Mouse (Mus musculus): ENCODE results near the gene Fbxl8. TPM values are rescaled to one million over a fixed set of nuclear protein-coding genes. Genes with fewer than 3 reads are reported as not detected.

The Fbxl8 gene
- total RNA-seq, 1 experiment from 2014 or later = not detected

DNA sequence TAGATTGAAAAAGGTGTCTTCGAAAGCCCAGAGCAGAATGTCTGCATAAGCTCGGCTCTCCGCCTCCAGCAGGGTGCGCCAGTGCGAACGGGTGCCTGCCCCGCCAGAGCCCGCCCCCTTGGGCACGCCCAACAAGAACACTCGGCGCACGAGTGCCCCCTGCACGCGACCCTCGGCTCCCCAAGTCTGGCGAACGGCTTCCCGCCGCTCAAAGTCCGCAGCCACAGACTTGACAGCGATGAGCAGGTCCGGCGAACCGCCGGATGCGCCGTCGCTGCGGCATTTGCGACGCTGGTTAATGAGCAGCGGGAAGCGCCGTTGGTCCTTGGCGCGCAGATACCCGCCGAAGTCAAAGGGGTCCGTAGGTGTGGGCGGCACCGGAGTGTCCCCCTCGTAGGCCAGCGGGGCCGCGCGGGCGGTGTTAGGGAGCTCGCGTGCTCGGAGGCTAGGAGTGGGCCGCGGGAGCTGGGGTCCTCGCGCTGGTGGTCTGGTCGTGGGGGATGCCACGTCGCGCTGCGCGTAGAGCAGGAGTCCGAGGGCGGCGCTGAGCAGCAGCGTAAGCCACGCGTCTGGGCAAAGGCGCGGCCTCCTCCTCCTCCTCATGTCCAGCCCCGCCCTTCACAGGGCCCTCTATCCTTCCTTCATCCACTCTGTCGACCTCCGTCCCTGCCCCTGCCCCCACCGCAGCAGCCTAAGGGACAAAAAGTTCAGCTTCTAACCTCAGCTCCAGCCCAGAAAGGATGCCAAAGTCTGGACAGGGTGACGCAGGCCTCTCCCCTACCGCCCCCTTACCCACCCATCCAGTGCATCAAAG, 10.1 kb upstream of the Fbxl8 start:
- peak; percentile 44; the same call in 1 of the 2 replicates for ATAC-seq (replicated peaks; ENCODE audit: insufficient number of reproducible peaks, low FRiP score, low TSS enrichment, poor library complexity, severe bottlenecking)

DNA sequence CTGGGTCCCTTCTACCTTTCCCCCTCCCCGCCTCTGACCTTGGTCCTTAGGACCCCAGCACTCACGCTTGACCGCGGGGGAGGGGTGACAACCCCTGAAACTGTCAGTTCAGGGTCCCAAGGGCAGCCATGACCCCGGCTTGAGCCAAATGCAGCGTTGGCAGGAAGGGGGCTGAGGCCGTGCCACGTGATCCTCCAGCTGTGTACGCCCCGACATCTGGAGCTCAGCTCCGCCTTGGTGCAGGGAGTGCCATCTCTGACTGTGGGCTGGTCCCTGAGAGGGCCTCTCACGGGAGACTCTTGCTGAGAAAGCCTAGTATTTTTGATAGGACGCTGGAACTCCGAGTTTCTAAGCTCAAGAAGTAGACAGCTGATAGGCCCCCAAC, 9.5 kb upstream of the Fbxl8 start, which contains the start of gene B3gnt9:
TSS of gene B3gnt9 (minus strand) at position 188 of the 385 bp plus-strand sequence.
- ATAC-seq (replicated peaks; ENCODE audit: insufficient number of reproducible peaks, low FRiP score, low TSS enrichment, poor library complexity, severe bottlenecking) = no peak

DNA sequence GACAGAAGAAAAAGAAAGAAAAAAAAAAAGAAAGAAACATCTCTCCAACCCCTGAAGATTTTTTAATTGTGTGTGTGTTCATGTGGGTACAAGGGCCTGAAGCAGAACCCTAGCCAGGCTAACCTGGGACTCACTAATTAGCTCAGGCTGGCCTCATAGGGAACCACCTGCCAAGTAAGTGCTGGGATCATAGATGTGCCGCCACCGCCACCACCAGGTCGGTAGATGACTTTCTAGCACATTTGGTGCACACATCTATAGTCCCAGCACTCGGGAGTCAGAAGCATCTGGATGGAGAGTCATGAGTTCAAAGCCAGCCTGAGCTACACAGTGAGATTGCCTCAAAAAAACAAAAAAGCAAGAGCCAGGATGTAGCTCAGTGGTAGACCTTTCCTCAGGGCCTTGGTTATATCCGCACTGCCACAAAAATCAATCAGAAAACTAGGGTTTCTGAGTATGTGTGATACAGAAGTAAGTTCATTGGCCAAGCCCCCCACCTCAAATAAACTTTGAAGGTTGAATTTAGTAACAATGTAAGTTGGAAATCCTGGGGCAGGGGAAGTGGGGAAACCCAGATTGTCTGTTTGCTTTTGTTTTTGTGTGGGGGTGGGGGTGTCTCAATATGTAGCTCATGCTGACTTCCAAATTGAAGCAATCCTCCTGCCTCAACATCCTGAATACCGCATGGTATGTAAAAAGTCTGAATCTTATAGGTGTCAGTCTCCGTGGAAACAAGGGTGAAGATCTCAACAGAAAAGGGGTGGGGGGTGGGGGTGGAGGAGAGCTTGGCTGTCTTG, 6.9 kb upstream of the Fbxl8 start:
- ATAC-seq (replicated peaks; ENCODE audit: insufficient number of reproducible peaks, low FRiP score, low TSS enrichment, poor library complexity, severe bottlenecking) = no peak

DNA sequence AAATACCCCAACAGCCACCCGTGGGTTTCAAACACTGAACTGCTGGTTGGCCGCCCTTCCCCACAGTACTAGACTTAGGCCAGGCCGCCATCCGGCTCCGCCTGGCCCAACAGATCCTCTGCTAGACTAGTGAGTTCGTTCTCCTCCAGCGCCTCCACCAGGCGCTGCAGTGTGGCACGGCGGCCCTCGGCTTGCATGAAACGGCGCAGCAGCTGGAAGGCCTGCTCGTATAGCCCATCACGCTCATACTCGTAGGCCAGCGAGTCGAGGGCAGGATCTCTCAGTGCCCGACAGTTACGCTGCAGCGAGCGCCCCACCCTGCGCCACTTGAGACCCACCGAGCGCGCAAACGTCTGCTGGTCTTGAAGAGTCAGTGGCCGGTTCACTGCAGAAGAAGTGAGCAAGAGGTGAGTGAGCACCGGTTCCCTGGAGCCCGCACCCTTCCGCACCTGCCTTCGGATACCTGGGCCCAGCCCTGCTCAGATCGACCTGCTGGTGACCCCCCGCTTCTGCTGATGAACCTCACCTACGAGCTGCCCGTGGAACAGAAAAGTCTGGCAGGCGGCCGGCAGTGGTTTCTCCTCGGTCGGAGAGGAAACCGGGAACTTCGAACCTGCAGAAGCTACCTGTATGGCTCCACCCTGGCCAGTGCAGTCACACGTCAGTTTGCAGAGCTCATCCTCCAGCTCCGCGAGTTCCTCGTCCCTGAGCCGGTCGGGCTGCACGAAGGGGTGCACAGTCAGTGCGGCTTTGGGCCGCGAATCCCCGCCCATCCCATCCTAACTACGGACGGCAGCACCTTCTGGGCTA, 5.3 kb upstream of the Fbxl8 start:
- ATAC-seq (replicated peaks; ENCODE audit: insufficient number of reproducible peaks, low FRiP score, low TSS enrichment, poor library complexity, severe bottlenecking) = 0 out of 2 replicates have a peak, but pooled peaks have one; percentile 7

DNA sequence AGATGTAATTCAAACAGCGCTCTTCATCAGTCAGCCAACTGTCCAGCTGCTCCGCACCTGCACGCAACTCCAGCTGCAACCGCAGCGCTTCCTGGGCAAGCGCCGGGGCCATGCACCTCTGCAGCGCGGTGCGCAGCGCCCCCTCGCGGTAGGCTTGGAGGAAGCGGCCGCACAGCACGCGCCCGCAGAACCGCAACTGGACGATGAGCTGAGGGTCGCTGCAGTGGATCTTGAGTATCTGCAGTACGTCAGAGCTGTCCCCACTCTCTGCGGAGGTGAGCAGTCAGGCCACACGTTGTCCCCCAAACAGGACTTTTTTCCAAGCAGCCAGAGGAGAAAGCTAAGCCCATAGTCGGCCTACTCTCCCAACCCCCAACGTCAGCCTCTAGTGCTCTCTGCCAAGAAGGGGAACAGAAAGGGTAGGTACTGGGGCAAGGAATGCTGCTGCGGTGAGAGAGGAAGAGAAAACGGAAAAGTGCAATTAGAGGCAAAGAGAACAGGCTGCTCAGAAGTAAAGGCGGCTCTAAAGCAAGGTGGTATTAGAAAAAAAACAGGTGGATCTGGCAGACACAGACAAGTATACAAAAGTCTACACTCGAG, 4.6 kb upstream of the Fbxl8 start:
- ATAC-seq (replicated peaks; ENCODE audit: insufficient number of reproducible peaks, low FRiP score, low TSS enrichment, poor library complexity, severe bottlenecking) = peak; percentile 48

DNA sequence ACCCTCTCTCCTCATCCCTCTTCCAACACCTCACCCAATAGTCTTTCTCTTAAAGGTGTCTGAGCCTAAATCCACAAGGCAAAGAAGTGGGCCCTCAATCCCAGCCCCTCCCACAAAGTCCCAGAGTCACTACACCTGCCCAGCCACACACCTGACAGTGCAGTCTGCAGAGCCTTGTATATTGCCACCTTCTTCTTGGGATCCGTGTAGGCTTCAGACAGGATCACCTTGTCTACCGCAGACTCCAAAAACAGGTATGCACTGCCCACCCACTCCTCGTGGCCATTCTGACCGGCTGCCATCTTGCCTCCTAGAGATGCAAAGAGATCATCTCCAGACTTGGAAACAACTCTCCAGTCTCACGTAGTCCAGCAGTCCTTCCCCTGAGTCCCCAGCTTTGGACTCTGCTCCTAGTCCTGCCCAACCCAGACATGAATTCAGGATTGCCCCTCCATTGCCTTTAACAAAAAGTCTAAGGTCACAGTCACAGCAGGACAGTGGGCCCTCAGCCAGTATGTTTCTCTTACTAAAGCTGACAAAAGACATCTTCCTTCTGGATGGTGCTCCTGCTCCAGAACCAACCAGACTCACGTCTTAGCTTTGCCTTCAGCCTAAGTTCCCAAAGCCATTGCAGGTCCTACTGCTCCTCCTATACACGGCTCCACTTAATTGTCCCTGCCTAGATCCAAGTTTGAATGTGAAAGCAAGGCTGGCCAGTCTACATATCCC, 3.9 kb upstream of the Fbxl8 start:
- ATAC-seq (replicated peaks; ENCODE audit: insufficient number of reproducible peaks, low FRiP score, low TSS enrichment, poor library complexity, severe bottlenecking) = no peak

DNA sequence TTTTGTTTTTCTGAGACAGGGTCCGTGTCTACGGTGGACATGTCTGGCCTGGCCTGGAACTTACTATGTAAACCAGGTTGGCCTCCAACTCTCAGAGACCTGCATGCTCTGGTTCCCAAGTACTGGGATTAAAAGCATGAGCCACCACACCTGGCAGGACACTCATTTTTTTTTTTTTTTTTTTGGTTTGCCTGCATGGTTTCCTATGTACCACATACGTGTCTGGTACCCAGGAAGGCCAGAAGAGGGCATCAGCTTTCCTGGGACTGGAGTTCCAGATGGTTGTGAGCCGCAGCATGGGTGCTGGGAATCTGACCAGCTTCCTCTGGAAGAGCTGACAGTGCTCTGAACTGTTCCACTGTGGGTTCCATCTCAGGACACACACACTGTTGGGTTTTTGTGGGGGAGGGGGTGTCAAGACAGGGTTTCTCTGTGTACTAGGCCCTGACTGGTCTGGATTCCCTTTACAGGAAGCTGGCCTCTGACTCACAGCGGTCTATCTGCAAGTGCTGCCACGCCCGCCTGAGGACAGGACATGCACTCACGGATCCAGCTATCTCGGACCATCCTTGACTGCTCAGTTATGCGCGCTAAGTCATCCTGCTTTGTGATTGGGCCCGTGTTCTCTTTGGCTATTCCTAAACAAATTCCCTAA, 3.0 kb upstream of the Fbxl8 start:
- no peak; the same call in 1 of the 2 replicates for ATAC-seq (replicated peaks; ENCODE audit: insufficient number of reproducible peaks, low FRiP score, low TSS enrichment, poor library complexity, severe bottlenecking)

DNA sequence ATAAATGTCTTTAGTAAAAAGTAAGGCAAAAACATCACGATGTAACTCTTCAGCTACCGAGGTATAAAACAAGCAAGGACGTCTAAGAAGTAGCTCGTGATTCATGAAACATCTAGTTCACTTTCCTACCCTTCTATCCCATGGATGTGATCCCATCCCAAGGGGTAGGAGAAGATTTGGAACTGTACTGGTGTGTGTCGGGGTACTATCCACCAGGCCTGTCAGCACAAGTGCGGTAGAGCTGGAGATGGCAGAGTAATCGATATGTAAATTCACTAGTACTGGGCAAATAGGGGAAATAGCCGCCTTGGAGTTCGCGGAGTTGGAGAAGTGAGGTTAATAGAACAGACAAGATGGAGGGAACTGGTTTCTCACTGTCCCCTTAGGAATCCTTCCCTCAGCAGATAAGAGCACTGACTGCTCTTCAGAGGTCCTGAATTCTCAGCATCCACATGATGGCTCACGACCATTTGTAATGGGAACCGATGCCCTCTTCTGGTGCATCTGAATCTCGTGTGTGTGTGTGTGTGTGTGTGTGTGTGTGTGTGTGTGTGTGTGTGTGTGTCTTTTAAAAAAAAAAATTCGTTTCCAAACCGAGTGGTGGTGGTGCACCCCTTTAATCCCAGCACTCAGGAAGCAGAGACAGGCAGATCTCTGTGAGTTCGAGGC, 1.1 kb upstream of the Fbxl8 start:
- ATAC-seq (replicated peaks; ENCODE audit: insufficient number of reproducible peaks, low FRiP score, low TSS enrichment, poor library complexity, severe bottlenecking) = no peak

DNA sequence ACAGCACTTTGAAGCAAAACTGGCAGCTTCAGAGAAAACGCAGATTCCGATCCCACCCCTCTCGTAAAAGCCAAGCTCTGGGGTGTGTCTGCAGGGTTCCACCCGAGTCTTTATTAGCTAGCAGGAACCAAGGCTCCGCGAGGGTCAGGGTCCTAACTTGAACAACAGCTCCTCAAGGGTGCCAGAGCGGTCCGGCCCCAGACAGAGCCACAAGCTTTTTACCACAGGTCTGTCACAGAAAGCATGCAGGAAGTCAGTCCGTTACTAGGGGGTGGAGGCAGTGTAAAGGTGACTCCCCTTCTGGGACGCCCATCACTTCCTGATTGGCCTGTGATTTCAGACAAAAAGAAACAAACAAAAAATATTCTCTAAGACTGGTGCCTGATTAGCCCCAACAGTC, 680 bp downstream of the Fbxl8 start:
- ATAC-seq (replicated peaks; ENCODE audit: insufficient number of reproducible peaks, low FRiP score, low TSS enrichment, poor library complexity, severe bottlenecking) = peak; percentile 63

DNA sequence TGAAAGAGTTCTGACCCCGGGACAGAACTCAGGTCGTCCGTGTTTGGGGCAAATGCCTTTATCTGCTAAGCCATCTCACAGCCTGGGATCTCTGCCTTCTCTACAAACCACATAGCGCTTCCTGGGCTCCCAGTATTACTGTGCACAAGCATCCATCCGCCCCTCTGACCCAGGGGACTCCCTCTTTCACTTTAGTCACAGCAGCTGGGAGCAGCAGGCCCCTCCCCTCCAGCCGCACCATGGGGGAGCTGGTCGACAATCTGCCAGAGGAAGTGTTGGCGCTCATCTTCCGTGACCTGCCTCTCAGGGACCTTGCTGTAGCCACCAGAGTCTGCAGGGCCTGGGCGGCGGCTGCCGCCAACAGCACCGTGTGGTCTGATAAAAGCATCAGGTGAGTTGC, 2.3 kb downstream of the Fbxl8 start:
- no peak for ATAC-seq (replicated peaks; ENCODE audit: insufficient number of reproducible peaks, low FRiP score, low TSS enrichment, poor library complexity, severe bottlenecking)

DNA sequence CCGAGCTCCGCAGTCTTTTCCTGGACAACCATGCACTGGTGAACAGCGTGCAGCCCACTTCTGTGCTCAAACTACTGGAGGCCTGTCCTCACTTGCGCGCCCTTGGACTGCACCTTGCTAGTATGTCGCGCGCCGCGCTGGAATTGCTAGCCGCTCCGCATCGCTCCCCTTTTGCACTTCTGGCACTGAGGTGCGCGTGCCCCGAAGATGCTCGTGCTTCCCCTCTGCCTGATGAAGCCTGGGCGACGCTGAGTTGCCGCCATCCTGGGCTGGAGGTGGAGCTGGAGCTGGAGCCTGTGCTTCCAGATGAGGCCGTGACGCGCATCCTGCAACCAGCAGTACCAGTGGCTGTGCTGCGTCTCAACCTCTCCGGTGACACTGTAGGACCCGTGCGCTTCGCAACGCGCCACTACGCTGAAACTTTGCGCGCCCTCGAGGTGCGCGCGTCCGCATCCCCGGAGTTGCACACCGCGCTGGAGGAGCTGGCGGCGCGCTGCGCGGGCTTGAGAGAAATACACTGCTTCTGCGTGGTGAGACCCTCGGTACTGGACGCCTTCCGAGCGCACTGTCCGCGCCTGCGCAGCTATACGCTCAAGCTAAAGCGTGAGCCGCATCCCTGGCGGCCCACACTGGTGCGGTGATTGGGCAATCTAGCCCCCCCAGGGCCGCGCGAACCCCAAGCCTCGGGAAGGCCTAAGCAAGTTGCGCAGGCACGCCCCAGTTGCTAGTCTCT, 4.1 kb downstream of the Fbxl8 start:
- no peak for ATAC-seq (replicated peaks; ENCODE audit: insufficient number of reproducible peaks, low FRiP score, low TSS enrichment, poor library complexity, severe bottlenecking)

DNA sequence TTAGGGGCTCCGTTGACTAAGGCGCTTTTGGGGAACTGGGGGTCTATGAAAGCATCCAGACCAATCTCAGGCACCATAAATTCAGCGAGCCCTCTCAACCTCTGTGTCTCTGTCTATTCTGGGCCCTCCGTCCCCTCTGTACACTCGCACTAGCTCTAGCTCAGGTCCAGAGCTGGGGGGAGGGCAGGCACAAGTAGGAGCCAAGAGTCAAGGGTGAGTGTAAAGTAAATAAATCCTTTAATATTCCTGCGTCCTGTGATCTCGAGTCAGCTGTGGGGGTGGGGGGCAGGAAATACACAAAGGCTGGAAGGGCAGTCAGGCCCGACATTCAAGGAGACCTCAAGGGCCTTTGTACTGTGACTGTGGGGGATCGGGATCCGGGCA, 4.6 kb downstream of the Fbxl8 start:
- no peak for ATAC-seq (replicated peaks; ENCODE audit: insufficient number of reproducible peaks, low FRiP score, low TSS enrichment, poor library complexity, severe bottlenecking)

DNA sequence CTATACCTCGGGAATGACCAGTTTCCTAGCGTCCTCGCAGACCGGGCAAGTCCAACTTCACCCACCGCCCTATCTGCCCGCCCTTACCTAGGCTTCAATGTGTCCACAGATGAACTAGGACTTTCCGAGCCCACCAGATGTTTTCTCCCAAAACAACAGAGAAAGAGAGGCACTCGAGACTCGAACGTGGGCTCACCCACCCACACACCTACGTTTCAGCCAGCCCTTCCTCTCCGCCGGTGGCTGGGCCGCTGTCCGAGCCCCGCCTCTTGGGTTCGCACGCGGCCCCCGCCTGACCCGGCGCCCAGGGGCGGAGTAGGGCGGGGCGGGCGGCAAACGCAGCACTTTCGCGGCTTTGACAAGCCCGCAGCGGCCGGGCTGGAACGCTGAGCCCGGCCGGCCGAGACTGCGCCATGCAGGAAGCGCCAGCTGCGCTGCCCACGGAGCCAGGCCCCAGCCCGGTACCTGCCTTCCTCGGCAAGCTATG, 5.1 kb downstream of the Fbxl8 start, which contains the start of gene Hsf4:
TSS of gene Hsf4 (plus strand) at position 341 of the 487 bp plus-strand sequence.
- no peak for ATAC-seq (replicated peaks; ENCODE audit: insufficient number of reproducible peaks, low FRiP score, low TSS enrichment, poor library complexity, severe bottlenecking)

DNA sequence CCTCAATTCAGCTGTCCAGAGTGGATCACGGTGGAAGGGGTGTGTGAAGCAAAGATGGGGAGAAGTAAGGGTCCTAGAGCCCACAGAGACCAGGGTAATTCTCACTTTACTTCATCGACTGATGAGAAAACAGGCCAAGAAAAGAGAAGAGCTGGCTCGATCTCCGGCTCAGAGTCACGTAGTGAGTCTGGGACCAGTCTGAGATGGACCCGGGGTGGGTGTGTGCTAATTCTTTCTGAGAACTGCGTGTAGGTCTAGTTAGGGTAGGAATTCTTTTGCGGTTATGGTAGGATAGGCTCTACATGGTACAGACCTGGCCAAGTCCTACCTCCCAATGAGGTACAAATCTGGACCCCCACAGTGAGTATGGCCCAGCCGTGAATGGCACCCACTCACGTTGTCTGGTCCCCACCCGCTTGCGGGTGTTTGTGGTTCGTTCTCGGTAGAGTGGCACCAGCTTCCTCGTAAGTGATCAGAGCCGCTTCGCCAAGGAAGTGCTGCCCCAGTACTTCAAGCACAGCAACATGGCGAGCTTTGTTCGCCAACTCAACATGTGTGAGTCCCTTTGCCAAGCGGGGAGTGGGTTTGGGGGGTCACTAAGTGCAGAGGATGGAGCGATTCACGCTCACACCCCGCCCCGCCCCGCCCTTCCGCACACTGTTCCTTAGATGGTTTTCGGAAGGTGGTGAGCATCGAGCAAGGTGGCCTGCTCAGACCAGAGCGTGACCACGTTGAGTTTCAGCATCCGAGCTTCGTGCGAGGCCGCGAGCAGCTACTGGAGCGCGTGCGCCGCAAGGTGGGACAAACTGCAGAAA, 5.9 kb downstream of the Fbxl8 start:
- ATAC-seq (replicated peaks; ENCODE audit: insufficient number of reproducible peaks, low FRiP score, low TSS enrichment, poor library complexity, severe bottlenecking) = peak; percentile 24; the same call in 1 of the 2 replicates

DNA sequence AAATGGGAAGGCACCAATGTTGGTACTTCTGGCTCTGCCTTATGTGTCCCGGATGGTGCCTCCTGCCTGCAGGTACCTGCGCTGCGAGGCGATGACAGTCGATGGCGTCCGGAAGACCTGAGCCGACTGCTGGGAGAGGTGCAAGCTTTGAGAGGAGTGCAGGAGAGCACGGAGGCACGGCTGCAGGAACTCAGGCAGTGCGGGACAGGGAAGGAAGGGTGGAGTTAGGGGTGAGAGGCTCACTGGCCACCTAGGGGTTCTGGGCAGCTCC, 6.4 kb downstream of the Fbxl8 start:
- no peak for ATAC-seq (replicated peaks; ENCODE audit: insufficient number of reproducible peaks, low FRiP score, low TSS enrichment, poor library complexity, severe bottlenecking)

DNA sequence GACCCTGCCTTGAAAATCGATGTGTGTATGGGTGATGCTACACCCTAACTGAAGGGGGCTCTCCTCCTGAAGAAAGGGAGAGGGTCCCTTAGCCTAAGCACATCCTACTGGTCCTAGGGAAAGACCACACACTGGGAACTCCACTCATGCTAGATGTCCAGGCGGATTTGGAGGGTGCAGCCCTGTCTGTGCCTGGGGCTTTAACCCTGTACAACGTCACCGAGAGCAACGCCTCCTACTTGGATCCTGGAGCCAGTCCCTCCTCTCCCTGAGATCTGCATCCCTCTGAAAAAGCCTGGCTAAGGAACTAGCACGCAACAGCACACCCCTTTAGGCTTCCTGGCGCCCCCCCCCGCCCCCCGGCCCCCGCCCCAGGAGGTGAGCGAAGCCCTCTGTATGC, 10.9 kb downstream of the Fbxl8 start:
- ATAC-seq (replicated peaks; ENCODE audit: insufficient number of reproducible peaks, low FRiP score, low TSS enrichment, poor library complexity, severe bottlenecking) = no peak

All from monocyte, adult 5-6 weeks (primary cell).